Mouse (Mus musculus) kidney, adult 2 months (tissue): ENCODE data around the gene Crtc2.

Experiments
- CTCF ChIP-seq: fragments of 200-500 bp; conservative IDR thresholded peaks from 2 replicates; pipeline ENCODE4 v1.5.1; 2011; ENCODE audit warnings: low read depth, mild to moderate bottlenecking, control low read depth, low read length, moderate library complexity, mixed read lengths; ENCODE audit not compliant: insufficient read depth, insufficient read length
- POLR2A ChIP-seq: fragments of 200-500 bp; IDR thresholded peaks from one replicate; pipeline ENCODE4 v1.6.1; 2011; ENCODE audit warnings: low read depth, low read length, control low read depth

DNA sequence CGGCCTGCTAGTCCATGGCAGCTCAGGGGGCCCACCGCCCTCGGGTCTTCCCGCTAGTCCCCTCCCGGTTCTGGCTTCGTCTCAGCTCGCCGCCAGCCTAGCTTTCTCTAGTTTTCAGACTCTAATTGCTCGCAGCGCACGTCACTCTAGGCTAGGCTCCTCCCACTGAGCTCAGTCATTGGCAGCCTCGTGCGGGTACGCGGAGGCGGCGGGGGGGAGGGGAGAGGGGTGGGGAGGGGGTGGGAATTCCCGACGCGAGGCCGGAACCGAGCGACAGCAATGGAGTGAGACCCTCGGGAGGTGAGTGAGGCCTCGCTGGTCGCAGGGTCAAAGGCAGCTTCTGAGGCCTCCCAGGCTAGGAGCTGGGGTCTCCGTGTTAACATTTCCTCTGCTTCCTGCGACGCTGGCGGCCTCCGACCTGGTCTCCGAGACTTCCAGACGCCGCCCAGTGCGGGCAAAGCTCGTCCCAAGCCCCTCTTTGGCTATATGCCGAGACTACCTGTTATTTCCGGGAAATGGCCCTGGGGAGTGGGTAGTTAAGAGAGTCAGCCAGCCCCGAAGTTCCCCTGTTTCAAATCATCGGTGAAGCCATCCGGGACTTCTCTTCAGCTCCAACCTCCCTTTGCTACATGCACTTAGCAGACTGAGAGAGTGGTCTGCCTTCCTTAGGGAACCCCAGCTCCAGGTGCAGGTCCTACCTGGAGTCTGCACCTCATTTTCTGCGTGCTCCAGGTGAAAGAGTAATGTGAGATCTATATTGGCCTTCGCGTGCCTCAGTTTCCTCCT, 5.8 kb upstream of the Crtc2 start, which contains the start of gene Slc39a1:
- no peak for TF ChIP-seq CTCF
- TF ChIP-seq POLR2A = no peak
